Mouse (Mus musculus) liver, postnatal 0 days (tissue): ENCODE measurements around the gene Rnaseh2b.

Experiments used
- CTCF ChIP-seq: sonication (generic); IDR thresholded peaks from 2 replicates; pipeline ENCODE4 v1.5.1; 2016; ENCODE audit warnings: antibody characterized with exemption, low read depth
- EP300 ChIP-seq: IDR thresholded peaks from 2 replicates; pipeline ENCODE4 v1.6.1; 2016; ENCODE audit warnings: antibody characterized with exemption, low read depth, mild to moderate bottlenecking

- no peak for TF ChIP-seq CTCF
- no peak for TF ChIP-seq EP300
Observed at GRCm38 (mm10) chr14:62327171-62327570, 34.8 kb downstream of the Rnaseh2b start.
